Mouse (Mus musculus) C2C12 (cell line): ENCODE results near the gene Necap1. TPM values are rescaled to one million over a fixed set of nuclear protein-coding genes. Genes with fewer than 3 reads are reported as not detected.

Experiments used
- H3K27me3 ChIP-seq: one replicate; pipeline ENCODE4 v1.6.1; 2011; ENCODE audit not compliant: control insufficient read depth, insufficient read depth, insufficient read length
- H3K36me3 ChIP-seq: one replicate; pipeline ENCODE4 v1.6.1; 2011; ENCODE audit not compliant: control insufficient read depth, insufficient read depth
- H3K4me3 ChIP-seq: one replicate; pipeline ENCODE4 v1.5.1; 2011; ENCODE audit warnings: mild to moderate bottlenecking, control low read depth; ENCODE audit not compliant: poor library complexity, insufficient read depth, severe bottlenecking
- H3K79me2 ChIP-seq: one replicate; pipeline ENCODE4 v1.6.1; 2011; ENCODE audit not compliant: control insufficient read depth, insufficient read depth
- H3K79me3 ChIP-seq: one replicate; pipeline ENCODE4 v1.6.1; 2011; ENCODE audit warnings: low read depth, control low read depth
- H3ac ChIP-seq: one replicate; pipeline ENCODE3; 2011; ENCODE audit warnings: low read depth; ENCODE audit not compliant: control insufficient read depth, insufficient read length
- CEBPB ChIP-seq: IDR thresholded peaks from one replicate; pipeline ENCODE4 v1.6.1; 2011; ENCODE audit warnings: low read depth, mild to moderate bottlenecking, control low read depth, moderate library complexity
- CTCF ChIP-seq: IDR thresholded peaks from one replicate; pipeline ENCODE4 v1.5.1; 2011; ENCODE audit not compliant: control insufficient read depth, insufficient read depth, insufficient read length
- FOSL1 ChIP-seq: IDR thresholded peaks from one replicate; pipeline ENCODE4 v1.8.0; 2011; ENCODE audit warnings: mild to moderate bottlenecking, low read length; ENCODE audit not compliant: poor library complexity, insufficient read depth, severe bottlenecking
- MAX ChIP-seq: IDR thresholded peaks from one replicate; pipeline ENCODE4 v1.6.1; 2011; ENCODE audit warnings: mild to moderate bottlenecking, control low read depth
- MYOD1 ChIP-seq: IDR thresholded peaks from one replicate; pipeline ENCODE4 v1.6.1; 2011; ENCODE audit warnings: low read depth; ENCODE audit not compliant: control insufficient read depth, insufficient read length
- MYOG ChIP-seq: IDR thresholded peaks from one replicate; pipeline ENCODE4 v1.6.1; 2011; ENCODE audit not compliant: control insufficient read depth, insufficient read length; ENCODE audit errors: extremely low read depth
- USF1 ChIP-seq: IDR thresholded peaks from one replicate; pipeline ENCODE4 v1.6.1; 2011; ENCODE audit warnings: low read depth, mild to moderate bottlenecking, control low read depth, moderate library complexity
- polyA plus RNA-seq: library from polyadenylated mRNA; unstranded; fragments of >200 nt; fragmentation: generic; extraction: Trizol; gene quantifications from one replicate; pipeline ENCODE4 v1.2.1, GENCODE M21; 2012; ENCODE audit warnings: missing spikeins

Necap1 gene
- polyA plus RNA-seq, 1 experiment = 17.7 TPM

DNA sequence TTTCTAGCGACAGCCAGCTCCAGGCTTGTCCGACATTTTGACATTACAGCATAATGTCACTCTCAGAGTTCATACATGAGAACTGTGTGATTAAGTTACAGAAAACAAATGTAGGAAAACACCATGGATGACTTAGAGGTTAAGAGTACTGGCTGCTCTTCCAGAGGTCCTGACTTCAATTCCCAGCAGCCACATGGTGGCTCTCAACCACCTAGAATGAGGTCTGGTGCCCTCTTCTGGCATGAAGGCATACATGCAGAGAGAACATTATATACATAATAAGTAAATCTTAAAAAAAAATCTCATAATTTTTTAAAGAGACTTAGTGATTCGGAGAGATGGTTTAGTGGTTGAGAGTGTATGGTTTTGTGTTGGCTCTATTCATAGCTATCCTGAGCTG lies 37.3 kb upstream of the Necap1 start:
- no peak overlapping the region for H3ac ChIP-seq
- H3K79me2 ChIP-seq = no peaks in the 10 kb centered on the region
- H3K27me3 ChIP-seq = no peaks in the 10 kb centered on the region
- TF ChIP-seq CEBPB = no peak
- no peak for TF ChIP-seq CTCF
- no peak for TF ChIP-seq FOSL1
- no peak for TF ChIP-seq USF1
- TF ChIP-seq MYOG = no peak
- no peak for TF ChIP-seq MAX
- TF ChIP-seq MYOD1 = no peak
- no peaks in the 10 kb centered on the region for H3K79me3 ChIP-seq
- no peak overlapping the region for H3K4me3 ChIP-seq
- H3K36me3 ChIP-seq = peaks cover 62% of the 10 kb centered on the region

- Histone ChIP-seq H3K36me3 (peaks cover 56% of the 10 kb centered on the region), H3ac (no peak overlapping the region), H3K27me3 (no peaks in the 10 kb centered on the region), H3K79me2 (no peaks in the 10 kb centered on the region), H3K4me3 (no peak overlapping the region), H3K79me3 (no peaks in the 10 kb centered on the region)
- TF ChIP-seq MYOD1 (no peak), MYOG (no peak), CTCF (no peak), CEBPB (no peak)
These were observed 36.7 kb upstream of the Necap1 start for GRCm38 (mm10) chr6:122837539-122837938.

- H3K79me2 ChIP-seq = no peaks in the 10 kb centered on the region
- TF ChIP-seq MAX (no peak), CTCF (no peak), FOSL1 (no peak), MYOG (no peak), USF1 (no peak), CEBPB (no peak), MYOD1 (no peak)
- no peak overlapping the region for H3K4me3 ChIP-seq
- peaks cover 41% of the 10 kb centered on the region for H3K36me3 ChIP-seq
- H3K79me3 ChIP-seq = no peaks in the 10 kb centered on the region
- H3K27me3 ChIP-seq = no peaks in the 10 kb centered on the region
- H3ac ChIP-seq = no peak overlapping the region
These were observed 30.5 kb upstream of the Necap1 start for GRCm38 (mm10) chr6:122843759-122844158.

DNA sequence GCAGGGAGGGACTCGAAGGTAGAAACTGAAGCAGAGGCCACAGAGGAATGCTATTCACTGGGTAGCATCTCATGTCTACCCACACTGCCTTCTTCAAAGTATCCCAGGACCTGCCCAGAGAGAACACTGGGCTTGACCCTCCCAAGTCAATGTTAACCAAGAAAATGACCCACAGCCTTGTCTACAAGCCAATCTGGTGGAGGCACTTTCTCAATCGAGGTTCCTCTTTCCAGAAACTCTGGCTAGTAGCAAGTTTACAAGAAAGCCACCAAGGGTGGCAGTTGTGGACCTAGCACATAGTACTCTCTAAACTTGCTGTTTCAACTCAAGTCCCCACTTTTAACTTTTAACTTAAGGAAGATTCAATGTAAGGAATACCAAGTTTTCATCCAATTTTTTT lies 21.6 kb upstream of the Necap1 start:
- Histone ChIP-seq H3K27me3 (no peaks in the 10 kb centered on the region), H3ac (no peak overlapping the region), H3K79me3 (no peaks in the 10 kb centered on the region), H3K79me2 (no peaks in the 10 kb centered on the region), H3K36me3 (no peaks in the 10 kb centered on the region), H3K4me3 (no peak overlapping the region)
- no peak for TF ChIP-seq CTCF
- no peak for TF ChIP-seq CEBPB
- TF ChIP-seq MAX = no peak
- TF ChIP-seq MYOD1 = no peak
- no peak for TF ChIP-seq USF1
- no peak for TF ChIP-seq MYOG
- TF ChIP-seq FOSL1 = no peak

- H3K4me3 ChIP-seq = no peak overlapping the region
These were observed 19.7 kb upstream of the Necap1 start for GRCm38 (mm10) chr6:122854552-122854951.

DNA sequence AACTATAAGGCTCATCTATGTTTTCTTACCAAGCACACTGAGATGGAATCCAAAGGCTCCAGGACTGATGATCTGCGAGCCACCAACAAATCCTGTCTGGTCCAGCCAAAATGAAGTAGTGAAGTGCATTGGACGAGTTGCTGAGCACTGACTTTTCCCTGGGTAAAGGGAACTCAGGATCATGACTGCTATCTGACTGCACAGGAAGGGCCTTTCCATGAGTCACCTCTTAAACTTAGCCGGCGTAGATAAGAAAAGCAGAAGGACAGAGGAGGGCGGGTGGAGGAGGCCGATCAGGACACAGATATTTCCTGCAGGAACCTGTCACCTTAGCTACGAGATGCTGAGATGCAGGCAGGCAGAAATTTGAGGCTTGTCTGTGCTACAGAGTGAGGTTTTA lies 18.3 kb upstream of the Necap1 start, which contains the start of gene C3ar1:
C3ar1 (minus strand) TSS at position 207 of the 400 bp plus-strand sequence.
- H3K36me3 ChIP-seq = no peaks in the 10 kb centered on the region
- no peaks in the 10 kb centered on the region for H3K27me3 ChIP-seq
- TF ChIP-seq CEBPB (no peak), MYOD1 (no peak), MAX (no peak), CTCF (no peak), FOSL1 (no peak), MYOG (no peak), USF1 (no peak)
- H3K79me2 ChIP-seq = no peaks in the 10 kb centered on the region
- no peaks in the 10 kb centered on the region for H3K79me3 ChIP-seq
- no peak within 1 kb of the TSS for H3ac ChIP-seq
- H3K4me3 ChIP-seq = no peak within 1 kb of the TSS

More at GRCm38 (mm10) chr6:122854552-122854951, 19.7 kb upstream of the Necap1 start:
- H3K79me2 ChIP-seq = no peaks in the 10 kb centered on the region
- H3K79me3 ChIP-seq = no peaks in the 10 kb centered on the region
- H3K36me3 ChIP-seq = no peaks in the 10 kb centered on the region
- no peaks in the 10 kb centered on the region for H3K27me3 ChIP-seq
- no peak overlapping the region for H3ac ChIP-seq
- TF ChIP-seq MYOG (no peak), CEBPB (no peak), FOSL1 (no peak), USF1 (peak; percentile 74), MYOD1 (no peak)
